Mouse (Mus musculus) bone marrow, adult 2 months (tissue): Measurements from ENCODE around the gene Gng2.

Experiments
- CTCF ChIP-seq: fragments of 200-500 bp; IDR thresholded peaks from 2 replicates; pipeline ENCODE4 v1.5.1; 2011; ENCODE audit warnings: low read length, control low read depth; ENCODE audit not compliant: control insufficient read depth, insufficient read depth
- POLR2A ChIP-seq: fragments of 200-500 bp; IDR thresholded peaks from 2 replicates; pipeline ENCODE4 v1.6.1; 2011; ENCODE audit warnings: low read depth, mild to moderate bottlenecking, control low read depth, low read length, borderline replicate concordance; ENCODE audit not compliant: control insufficient read depth

GRCm38 (mm10) chr14:19917534-19917933 lies 59.9 kb downstream of the Gng2 start:
- TF ChIP-seq CTCF (no peak), POLR2A (no peak)
